Mouse (Mus musculus) cerebellum, postnatal 25 days (tissue): ENCODE results near the gene Etl4.
A peak's percentile ranks its signal among the peaks of the same experiment; 100 is the strongest.

Experiments used
- DNase-seq, 2 experiments: peaks; one replicate each; pipeline ENCODE4 v3.0.0; 2021; ENCODE audit warnings: mixed read lengths in 2 of 2

Etl4 gene

GRCm38 (mm10) chr2:20525879-20526593, 616.5 kb downstream of the Etl4 start:
- no peak for DNase-seq

- DNase-seq, result no peak
Observed at GRCm38 (mm10) chr2:20526856-20527255, 617.3 kb downstream of the Etl4 start.

GRCm38 (mm10) chr2:20532623-20533022, 623.0 kb downstream of the Etl4 start:
- no peak for DNase-seq

DNA sequence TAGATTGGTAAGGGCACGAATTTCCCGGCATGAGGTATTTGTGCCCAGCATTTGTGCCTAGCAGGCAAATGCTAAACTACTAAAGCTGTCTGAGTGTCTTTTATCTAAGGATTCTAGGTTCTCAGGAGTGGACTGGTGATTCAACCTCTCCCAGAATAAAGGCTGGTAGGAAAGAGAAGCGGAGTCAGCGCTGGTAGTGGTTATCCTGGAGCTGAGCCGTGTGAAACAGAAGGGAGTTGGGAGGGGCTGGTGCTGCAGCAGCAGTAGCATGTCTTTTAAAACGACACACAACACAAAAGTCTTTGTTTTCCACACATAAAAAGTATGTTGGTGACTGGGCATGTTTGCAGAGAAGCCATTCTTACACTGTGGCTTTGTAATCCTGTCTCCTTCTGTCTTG, 628.2 kb downstream of the Etl4 start:
- no peak for DNase-seq

DNA sequence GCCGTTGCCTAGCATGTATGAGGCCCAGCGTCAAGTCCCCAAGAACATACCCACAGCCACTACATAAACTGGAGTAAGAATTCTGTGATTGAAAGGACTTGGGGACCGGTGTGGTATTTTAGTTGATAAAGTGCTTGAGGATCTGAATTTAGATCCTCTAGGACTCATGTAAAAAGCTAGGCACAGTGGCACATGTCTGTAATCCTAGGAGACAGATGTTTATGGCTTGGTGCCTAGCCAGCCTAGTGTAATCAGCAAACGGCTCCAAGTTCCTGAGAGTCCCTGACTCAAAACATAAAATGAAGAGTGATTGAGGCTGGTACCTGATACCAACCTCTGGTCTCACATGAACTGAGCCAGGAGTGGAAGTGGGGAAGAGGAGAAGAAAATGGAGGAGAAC, 629.3 kb downstream of the Etl4 start:
- no peak for DNase-seq

- DNase-seq, result no peak
Observed at GRCm38 (mm10) chr2:20541261-20541660, 631.7 kb downstream of the Etl4 start.

- no peak for DNase-seq
Observed at GRCm38 (mm10) chr2:20542286-20542685, 632.7 kb downstream of the Etl4 start.

- DNase-seq, result peak in 1 of 2 experiments; percentile 11
Observed at GRCm38 (mm10) chr2:20545624-20546023, 636.0 kb downstream of the Etl4 start.

DNA sequence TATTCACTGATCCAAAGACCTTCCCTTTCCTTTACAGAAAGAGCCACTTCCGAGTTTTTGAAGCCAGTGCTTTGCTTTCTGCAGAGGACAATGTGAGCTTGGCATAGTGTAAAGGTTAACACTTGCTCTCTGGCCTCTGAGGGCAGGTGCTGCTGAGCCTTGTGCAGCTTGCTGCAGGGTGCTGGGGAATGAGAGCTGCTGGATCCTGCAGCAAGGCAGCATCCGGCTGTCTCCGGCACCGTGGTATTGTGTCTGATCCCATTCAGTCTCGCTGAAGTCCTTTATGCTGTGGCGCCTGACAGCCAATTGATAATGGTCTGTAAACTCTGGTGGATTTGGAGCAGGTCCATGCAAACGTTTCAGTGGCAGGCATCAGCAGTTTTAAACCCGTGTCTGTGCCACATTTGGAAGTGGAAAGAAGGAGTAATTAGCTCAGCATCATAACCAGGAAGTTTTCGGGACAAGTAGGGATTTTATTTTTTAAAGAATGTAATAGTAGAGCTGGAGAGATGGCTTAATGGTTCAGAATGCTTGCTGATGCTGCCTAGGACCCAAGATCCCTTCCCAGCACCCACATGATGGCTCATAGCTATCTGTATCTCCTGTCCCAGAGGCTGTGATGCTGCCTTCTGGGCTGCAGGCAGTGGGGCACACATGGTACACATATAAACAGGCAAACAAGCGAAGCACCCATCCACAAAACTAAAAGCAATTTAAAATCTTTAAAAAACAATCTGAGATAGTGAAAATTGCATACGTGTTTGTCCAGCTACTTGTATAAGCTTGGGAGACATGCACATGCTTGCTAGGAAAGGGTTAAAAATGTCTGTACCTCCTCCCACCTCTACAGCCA, 637.1 kb downstream of the Etl4 start:
- peak in 1 of 2 experiments; percentile 13 for DNase-seq

- no peak for DNase-seq
Observed at GRCm38 (mm10) chr2:20547349-20547677, 637.7 kb downstream of the Etl4 start.

GRCm38 (mm10) chr2:20547686-20548624, 638.4 kb downstream of the Etl4 start:
- DNase-seq, result no peak

DNA sequence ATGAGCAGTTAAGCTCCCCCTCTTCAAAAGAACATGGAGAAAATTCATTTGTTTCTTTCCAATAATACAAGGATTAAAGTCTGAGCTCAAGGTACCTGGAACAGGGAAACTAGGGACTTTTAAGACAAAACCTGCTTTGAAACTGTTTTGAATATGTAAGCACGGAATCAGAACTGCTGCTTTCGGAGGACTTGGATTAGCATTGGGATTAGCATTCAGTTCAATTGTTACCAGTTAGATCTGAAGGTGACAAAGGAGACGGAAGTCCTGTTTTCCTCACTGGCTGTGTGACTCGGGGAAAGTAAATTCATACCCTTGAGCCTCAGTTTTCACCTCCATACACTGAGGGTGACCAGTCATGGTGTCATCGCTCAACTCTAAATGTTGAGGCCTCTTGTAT, 639.5 kb downstream of the Etl4 start:
- DNase-seq, result no peak

GRCm38 (mm10) chr2:20549996-20550395, 640.4 kb downstream of the Etl4 start:
- no peak for DNase-seq

DNA sequence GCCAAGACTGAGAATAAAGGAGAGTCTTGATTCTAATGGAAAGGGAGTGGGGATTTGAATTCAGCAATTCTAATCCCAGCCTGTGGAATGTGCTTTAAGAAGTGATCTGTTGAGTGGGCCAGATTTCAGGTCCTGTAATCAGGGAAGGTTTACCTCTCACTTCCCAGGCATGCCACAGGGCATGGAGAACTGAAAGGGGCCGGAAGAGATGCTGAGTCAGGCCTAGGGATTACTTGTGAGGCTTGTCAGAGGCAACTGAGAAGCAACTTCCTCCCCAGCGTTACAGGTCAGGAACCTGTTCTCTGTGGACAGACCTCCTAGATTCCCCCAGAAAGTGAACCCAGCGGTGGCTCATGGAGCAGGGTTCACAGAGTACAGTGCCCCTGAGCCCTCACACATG, 646.1 kb downstream of the Etl4 start:
- DNase-seq, result no peak

GRCm38 (mm10) chr2:20559083-20559482, 649.5 kb downstream of the Etl4 start:
- no peak for DNase-seq

GRCm38 (mm10) chr2:20559723-20560122, 650.1 kb downstream of the Etl4 start:
- no peak for DNase-seq

GRCm38 (mm10) chr2:20560581-20560980, 651.0 kb downstream of the Etl4 start:
- DNase-seq, result no peak

DNA sequence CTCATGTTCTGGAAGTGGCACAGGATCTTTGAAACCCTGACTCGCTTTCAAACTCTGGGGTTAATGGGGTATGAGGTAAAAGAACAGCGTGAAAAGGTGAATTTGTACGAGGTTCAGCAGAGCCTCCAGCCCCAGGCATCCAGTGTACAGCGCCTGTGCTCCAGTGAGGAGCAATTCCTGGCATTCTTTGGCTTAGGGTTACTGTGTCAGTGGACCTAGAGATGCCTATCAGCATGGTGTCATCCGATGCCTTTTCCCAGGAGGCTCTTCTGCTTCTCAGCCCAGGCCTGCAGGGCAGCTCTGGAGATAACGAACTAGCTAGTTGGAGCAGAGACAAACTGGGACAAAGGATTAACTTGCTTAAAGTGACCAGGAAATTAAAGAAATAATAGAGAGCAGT, 653.5 kb downstream of the Etl4 start:
- DNase-seq, result no peak

DNA sequence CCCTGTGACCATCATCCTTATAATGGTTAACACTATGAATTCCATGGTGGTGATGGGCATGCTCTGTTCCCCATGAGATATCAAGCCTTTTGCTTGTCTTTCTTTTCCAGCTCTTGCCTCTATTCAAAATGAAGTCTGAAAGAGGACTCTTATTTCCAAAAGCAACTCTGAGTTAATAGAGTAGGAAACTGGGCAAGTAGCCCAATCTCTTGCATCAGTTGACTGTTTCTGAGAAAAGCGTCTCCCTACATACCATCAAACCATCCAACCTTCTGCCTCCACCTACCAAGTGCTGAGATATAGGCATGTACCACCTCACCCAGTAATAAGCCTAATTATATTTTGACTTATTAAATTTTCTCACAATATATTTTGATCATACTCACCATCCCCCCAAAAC, 658.9 kb downstream of the Etl4 start:
- no peak for DNase-seq

GRCm38 (mm10) chr2:20571940-20572339, 662.4 kb downstream of the Etl4 start:
- DNase-seq, result no peak

DNA sequence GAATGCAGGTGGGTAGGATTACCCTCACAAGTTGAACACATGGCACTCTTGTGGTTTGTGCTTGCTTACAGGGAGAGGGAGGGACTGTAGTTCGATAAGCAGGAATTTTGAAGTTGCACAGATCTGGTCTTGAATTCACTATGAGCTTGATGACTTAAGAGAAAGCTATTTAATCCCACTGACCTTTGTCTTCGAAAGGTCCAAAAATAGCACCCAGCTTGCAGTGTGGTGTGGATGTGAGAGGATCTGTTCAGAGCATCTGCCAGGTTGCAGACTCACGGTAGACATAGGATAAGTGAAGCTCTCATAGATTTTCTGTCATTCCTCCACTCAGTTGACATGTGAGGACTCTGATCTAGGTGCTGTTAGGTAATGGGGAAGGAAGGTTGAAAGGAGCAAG, 670.8 kb downstream of the Etl4 start:
- DNase-seq, result no peak

DNA sequence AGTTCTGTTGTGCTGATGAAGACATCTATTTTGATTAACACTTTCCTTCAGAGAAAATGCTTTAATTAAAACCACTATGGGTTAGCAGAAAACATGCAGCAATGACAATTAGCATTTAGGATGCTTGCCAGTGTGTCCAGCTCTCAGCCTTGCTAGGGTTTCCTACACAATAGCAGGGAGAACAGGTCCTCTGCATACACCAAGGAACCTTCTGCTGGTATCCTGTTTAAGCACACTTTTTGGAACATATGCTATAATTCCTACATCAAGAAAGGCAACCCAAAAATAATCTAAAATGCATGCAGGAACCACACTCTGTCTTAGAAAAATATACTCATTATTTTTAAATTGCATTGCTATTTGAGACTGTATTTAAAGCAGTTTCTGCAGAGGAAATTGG, 673.5 kb downstream of the Etl4 start:
- no peak for DNase-seq

DNA sequence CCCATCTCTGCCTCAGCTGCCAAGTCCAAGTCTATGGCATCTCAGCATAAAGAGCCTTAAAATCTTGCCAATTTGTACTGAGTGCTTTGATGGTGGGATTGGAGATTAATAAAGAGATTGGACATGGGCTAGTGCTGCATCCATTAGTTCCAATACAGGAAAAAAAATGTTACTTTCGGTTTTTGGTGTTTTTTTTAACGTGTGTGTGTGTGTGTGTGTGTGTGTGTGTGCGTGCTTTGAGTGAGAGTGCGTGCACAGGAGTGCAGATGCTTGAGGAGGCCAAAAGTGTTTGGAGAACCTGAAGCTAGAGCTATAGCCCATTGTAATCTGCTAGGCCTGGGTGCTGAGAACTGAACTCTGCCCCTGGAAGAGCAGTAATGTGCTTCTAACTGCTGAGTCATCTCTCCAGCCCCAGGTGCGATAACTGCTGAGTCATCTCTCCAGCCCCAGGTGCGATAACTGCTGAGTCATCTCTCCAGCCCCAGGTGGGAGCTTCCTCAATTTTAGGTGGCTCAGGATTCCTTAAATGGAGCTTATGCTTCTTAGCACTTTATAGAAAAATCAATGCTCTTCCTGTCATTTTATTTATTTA, 674.1 kb downstream of the Etl4 start:
- DNase-seq, result no peak
